Mouse (Mus musculus) heart, adult 11 months (tissue): Measurements from ENCODE around the gene Mrrf.

ENCODE experiments used
- DNase-seq: peaks from one replicate; pipeline ENCODE4 v3.0.0; 2022

The Mrrf gene

DNA sequence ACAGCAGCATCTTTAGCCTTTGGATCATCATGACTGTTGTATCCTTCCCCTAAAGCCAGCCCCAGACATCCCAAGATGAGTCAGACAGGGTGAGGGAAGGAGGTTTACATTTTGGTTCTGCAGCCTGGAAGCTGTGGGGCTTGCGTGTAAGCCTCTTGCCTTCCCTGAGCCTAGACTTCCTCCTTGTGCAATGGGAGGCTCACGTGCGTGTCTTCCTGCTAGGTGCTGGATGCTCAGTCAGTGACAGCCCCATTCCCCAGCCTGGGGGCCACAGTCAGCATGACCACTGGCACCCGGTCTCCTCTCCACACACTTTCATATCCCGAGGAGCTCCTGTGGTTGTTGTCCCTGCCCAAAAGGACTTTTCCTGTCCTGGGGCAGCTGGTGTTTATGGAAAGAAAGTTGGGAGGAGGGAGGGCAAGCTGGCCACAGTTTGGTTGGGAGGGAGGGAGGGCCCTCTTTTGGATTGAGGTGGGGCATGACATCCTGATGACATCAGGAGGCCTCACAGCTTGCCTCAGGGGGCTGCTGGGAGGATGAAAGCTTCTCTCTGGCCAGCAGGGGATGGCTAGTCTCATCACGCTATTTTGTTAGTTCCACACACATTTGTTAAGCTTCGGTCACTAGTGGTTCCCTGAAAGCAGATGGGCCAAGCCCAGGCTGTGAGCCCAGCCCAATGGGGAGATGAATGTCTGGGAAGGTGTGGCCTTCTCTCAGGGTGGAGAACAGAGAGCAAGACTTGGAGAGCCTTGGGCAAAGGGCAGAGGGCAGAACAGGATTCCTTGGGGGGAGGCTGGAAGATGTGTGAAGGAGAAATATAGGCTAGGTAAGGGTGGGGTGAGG, 98.6 kb downstream of the Mrrf start:
- DNase-seq, result peak; percentile 94

DNA sequence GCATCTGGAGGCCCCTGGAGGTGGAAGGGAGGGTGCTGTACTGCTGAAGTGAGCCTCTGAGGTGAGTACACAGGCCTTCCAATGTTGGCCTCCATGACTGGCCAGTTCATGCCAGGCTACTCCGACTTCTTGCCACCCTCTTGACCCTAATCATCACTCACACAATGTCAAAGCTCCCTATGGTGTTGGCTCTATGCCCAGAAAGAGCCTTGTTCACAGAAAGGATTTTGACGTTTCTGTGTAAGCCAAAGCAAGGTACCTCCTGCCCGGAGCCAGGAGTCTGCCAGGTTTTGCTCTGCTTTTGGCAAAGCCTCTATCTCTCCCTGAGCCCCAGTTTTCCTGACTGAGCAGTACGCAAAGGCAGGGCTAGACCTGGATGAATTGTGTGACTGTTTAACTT, 99.7 kb downstream of the Mrrf start:
- peak; percentile 96 for DNase-seq

DNA sequence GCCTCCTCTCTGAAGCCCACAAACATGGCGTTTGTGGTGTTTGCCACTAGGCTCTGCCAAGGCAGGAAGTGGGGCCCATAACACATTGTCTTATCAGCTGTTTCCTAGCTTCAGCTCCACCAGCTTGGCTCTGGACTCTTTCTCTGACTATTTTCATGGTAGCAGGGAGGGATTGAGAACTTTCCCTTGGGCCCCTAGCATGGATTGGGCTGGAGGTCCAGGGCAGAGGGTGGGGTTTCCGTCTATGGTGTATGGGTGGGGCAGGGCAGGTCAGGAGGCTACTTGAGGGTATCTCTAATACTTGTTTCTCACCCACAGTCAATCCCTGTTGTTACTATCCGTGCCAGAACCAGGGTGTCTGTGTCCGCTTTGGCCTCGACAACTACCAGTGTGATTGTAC, 100.7 kb downstream of the Mrrf start:
- DNase-seq, result peak; percentile 93

DNA sequence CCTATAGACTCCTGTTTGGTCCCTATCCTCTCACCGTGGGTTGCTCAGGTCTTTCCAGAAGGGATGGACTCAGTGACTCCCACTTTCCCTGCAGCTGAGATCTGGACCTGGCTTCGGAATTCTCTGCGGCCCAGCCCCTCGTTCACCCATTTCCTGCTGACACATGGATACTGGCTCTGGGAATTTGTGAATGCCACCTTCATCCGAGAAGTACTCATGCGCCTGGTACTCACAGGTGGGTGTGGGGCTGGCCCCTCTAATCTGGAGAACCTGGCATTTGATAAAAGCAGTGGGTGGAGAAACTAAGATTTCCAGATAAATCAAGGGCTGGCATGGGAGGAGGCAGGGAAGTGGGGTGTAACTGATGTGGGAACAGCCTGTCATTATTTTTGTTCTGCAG, 101.4 kb downstream of the Mrrf start:
- peak; percentile 90 for DNase-seq

DNA sequence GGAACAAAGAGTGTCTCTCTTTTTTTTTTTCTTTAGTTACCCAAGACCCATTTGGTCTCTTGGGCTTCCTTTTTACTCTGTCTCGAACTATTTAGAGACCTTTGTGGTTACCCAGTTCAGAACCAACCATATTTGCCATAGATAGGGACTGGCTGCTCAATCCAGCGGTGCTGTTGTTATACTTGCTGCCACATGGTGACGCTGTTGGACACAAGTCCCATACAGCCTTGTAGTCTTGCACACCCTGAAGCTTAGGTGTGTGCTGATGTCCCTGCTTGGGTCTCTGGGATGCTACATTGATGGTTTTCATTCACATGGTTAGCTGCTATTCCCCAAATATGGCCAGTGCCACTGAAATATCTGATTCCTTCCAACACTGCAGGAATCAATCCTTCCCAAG, 102.3 kb downstream of the Mrrf start:
- DNase-seq, result no peak

DNA sequence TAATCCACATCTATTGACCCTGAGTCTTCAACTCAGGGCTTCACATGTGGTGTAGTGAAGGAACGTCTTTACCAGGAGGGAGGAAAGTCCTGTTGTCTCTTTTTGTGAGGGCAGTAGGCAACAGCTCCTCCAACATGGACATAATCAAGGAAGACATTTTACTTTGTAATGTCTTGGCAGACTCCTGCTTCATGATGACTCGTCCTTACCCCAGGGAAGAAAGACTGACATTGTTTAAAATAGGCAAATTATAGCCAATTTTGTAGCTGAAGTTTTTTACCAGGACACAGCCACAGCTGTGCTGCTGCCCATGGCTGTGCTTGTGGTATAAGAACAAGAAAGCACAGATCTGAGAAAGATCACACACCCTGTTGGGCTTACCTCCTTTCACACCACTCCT, 102.8 kb downstream of the Mrrf start:
- no peak for DNase-seq
